Mouse (Mus musculus) CH12.LX (cell line): ENCODE results near the gene Psma7.

Experiments used
- CTCF ChIP-seq, 2 experiments: IDR thresholded peaks in 1 of 2; conservative IDR thresholded peaks in 1 of 2; 2 replicates each; pipeline ENCODE4 v1.5.1; 2011 to 2012; ENCODE audit warnings: low read depth in 2 of 2, low read length in 2 of 2, improper control_type of control experiment in 1 of 2, inconsistent platforms in 1 of 2, mild to moderate bottlenecking in 1 of 2, moderate library complexity in 1 of 2
- NRF1 ChIP-seq: IDR thresholded peaks from 2 replicates; pipeline ENCODE4 v1.6.1; 2014; ENCODE audit warnings: low read depth, mild to moderate bottlenecking, inconsistent platforms, low read length, improper control_type of control experiment, moderate library complexity
- TCF12 ChIP-seq: IDR thresholded peaks from 2 replicates; pipeline ENCODE4 v1.6.1; 2014; ENCODE audit warnings: low read depth, mild to moderate bottlenecking, inconsistent platforms, low read length, improper control_type of control experiment
- USF2 ChIP-seq: conservative IDR thresholded peaks from 2 replicates; pipeline ENCODE4 v1.6.1; 2011; ENCODE audit warnings: low read depth, low read length, improper control_type of control experiment

- TF ChIP-seq CTCF (conservative IDR thresholded peaks at IDR 0.05 in 1 of 2, IDR thresholded peaks at IDR 0.05 in 1 of 2; ENCODE audit: low read depth in 2 of 2, low read length in 2 of 2) (no peak), NRF1 (no peak), USF2 (no peak), TCF12 (no peak)
These were observed 29.4 kb upstream of the Psma7 start for GRCm38 (mm10) chr2:180071671-180072070.
